In the genomic region with DNA sequence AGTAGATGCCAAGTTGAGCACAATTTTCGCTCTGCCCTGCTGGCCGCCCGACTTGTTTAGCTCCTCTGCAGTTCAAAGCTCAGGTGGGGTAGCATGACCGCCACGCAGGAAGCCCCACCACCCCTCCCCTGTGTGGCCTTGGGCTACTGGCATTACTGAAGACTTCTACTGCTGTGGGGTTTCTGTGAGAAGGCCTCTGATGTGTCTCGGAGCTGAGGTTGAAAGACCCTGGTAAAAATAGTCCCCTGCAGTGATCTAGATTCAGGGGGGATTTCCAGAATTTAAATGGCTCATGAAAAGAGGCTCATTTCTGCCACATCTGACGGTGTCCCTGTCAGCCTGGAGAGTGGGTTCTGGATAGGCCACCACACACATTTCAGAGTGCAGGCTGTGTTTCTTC, we compare ENCODE assay signal across 21 mouse cellular contexts. TPM values are rescaled to one million over a fixed set of nuclear protein-coding genes. Genes with fewer than 3 reads are reported as not detected.
DNase-seq lines count a peak whose midpoint lies in the region; ATAC-seq and TF ChIP-seq lines count a peak whose summit lies in the region.
"Had no signal": no experiment of that assay in that cellular context is flagged by ENCODE, and none has a peak within 500 bp of the region (broad histone marks: within the 10 kb centered on the region; RNA-seq: fewer than 3 reads in every experiment).

No protein-coding gene starts in this region.

- TF ChIP-seq CTCF in spleen, adult 2 months (IDR thresholded peaks at IDR 0.05; ENCODE audit: extremely low read depth, insufficient read depth, insufficient read length, insufficient replicate concordance): no peak

- ATAC-seq in monocyte, adult 5-6 weeks (replicated peaks; ENCODE audit: insufficient number of reproducible peaks, low FRiP score, low TSS enrichment, poor library complexity, severe bottlenecking): no peak
- ATAC-seq: forebrain, postnatal 0 days had no signal

- H3K4me1 ChIP-seq in spleen, adult 2 months (ENCODE audit: control insufficient read depth, insufficient read depth, insufficient read length): peaks cover 38% of the 10 kb centered on the region; the same call in 1 of the 2 replicates

- TF ChIP-seq POLR2A in spleen, adult 2 months (IDR thresholded peaks at IDR 0.05; ENCODE audit: low read depth, low read length): no peak

- 23% methylated on average over 7 of the region's 7 CpGs for whole genome bisulfite sequencing in spleen, adult 2 months

- peak overlapping the region; percentile 66 for H3K27ac ChIP-seq in spleen, adult 2 months (ENCODE audit: insufficient read depth, low read length)

- H3K36me3 ChIP-seq in spleen, adult 2 months (ENCODE audit: control insufficient read depth, insufficient read depth, low read length): 0 out of 2 replicates have a peak, but pooled peaks cover 2% of the 10 kb centered on the region
- H3K36me3 ChIP-seq: hindbrain, embryonic 12.5 days had no signal

- no peaks in the 10 kb centered on the region for H3K27me3 ChIP-seq in spleen, adult 2 months (ENCODE audit: control insufficient read depth, insufficient read depth, low read length)
- H3K27me3 ChIP-seq: hindbrain, embryonic 12.5 days had no signal

- H3K4me3 ChIP-seq in spleen, adult 2 months (ENCODE audit: extremely low read depth, insufficient read depth, insufficient read length): no peak overlapping the region
- H3K4me3 ChIP-seq: hindbrain, embryonic 12.5 days had no signal

- DNase-seq in spleen, adult 2 months (ENCODE audit: low read depth in 1 of 2, low spot score in 2 of 2): peak in 1 of 2 experiments; percentile 64
- DNase-seq in spleen, postnatal 10 days (ENCODE audit: low spot score in 2 of 2): no peak
- DNase-seq in CD8-positive naive resting alpha-beta T cell, adult 2 months (ENCODE audit: low read depth in 2 of 2, low spot score in 2 of 2): peak; percentile 78 to 80
- DNase-seq in induced T-regulatory cell, adult 2 months (ENCODE audit: low read depth): peak; percentile 78
- peak; percentile 54 for DNase-seq in thymus, postnatal 4 days
- no peak for DNase-seq in ovary, postnatal 36 days (ENCODE audit: low spot score)
- DNase-seq: adrenal gland, postnatal 10 days; cerebellum, adult 9-10 months; forebrain, postnatal 0 days; gastrocnemius, postnatal 10 days; kidney, adult 11 months; lung, adult 2 months; right cerebral cortex, adult 18-20 months had no signal

RNA-seq across cellular contexts. Expression of a gene that starts 30.1 kb away (rescaled TPM):
- 54.4 and 58.2 TPM in 2 replicates for polyA plus RNA-seq in spleen, adult 2 months (2012; rRNA removed)
- 25.6 to 67.0 TPM (median 29.1 TPM) in 3 replicates for total RNA-seq in monocyte, adult 5-6 weeks (2017)
- total RNA-seq: forebrain, postnatal 0 days had no signal
- polyA plus RNA-seq: forebrain, postnatal 0 days had no signal

RNA-seq across cellular contexts. Expression of a gene that starts 37.5 kb away (rescaled TPM):
- 0.05 TPM in 2 replicates for polyA plus RNA-seq in spleen, adult 2 months (2012; rRNA removed)
- total RNA-seq in monocyte, adult 5-6 weeks (2017): not detected in 3 replicates
- total RNA-seq: adrenal gland, postnatal 10 days; forebrain, postnatal 0 days; gastrocnemius, postnatal 10 days; heart, adult 8-10 months; layer of hippocampus, postnatal 25 days; left cerebral cortex, postnatal 36 days; liver, adult 2 months had no signal
- polyA plus RNA-seq: forebrain, postnatal 0 days; heart, postnatal 0 days; hindbrain, embryonic 12.5 days; large intestine, adult 2 months; liver, adult 2 months; lung, adult 2 months had no signal

Comparison
In these comparisons a context has a peak if more than half of its experiments do, and no peak if none do; other contexts are left out.
1. DNase-seq: peak in CD8-positive naive resting alpha-beta T cell, adult 2 months (2 of 2), induced T-regulatory cell, adult 2 months (single experiment) and thymus, postnatal 4 days (single experiment); none in spleen, postnatal 10 days (0 of 2) and ovary, postnatal 36 days (single experiment).